Mouse (Mus musculus): Measurements from ENCODE around the gene Reep3. TPM values are rescaled to one million over a fixed set of nuclear protein-coding genes. Genes with fewer than 3 reads are reported as not detected.
"Not testable (repeated sequence)": the region's sequence is repeated elsewhere in the genome, so short reads cannot be mapped to it uniquely, and the experiment has no call there.

Reep3 gene
- 10 to 100 TPM; 18.4 to 19.7 TPM for total RNA-seq (2021)

DNA sequence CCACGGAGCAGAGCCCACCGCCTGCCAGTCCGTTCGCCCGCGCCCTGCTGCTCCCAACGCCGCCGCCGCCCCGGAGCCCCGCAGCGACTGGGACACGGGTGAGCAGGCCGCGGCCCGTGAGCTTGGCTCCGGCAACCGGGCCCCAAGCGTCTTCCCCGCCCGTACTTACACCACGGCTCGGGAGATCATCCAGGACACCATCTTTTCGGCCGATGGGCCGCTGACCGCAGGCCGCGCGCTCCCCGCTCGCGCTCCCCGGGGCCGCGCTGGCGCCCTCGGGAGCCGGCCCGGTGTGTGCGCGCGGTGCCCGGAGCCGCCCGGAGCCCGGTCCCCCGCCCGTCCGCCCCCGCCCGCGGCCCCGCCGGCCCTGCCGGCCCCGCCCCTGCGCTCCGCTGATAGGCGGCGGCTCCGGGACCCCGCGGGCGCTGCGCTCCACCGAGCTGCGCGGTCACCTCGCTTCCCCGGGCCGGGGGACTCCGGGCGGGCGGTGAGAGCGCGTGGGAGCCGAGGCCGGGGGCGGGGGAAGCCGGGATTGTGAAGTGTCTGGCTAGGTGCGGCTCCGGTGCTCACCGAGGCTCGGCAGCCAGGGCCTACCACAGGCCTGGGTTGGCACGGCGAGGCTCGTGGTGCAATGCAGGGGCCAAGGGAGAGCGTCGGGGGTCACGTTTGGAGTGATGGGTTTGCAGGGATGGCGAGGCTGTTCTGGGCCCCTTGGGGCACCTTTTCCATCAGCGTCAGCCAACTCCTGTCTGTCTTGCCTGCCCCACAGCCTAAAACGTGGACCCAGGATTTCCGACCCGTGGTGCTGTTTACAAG lies at the start of gene Reep3:
TSS of gene Reep3 (minus strand) at position 325 of the 816 bp plus-strand sequence.
- intact Hi-C loops (cut with DNase I), result loop anchor here (1.0 to 5.0 kb wide), 5 partner anchors 30 to 177 kb away; no protein-coding TSS in a partner anchor

DNA sequence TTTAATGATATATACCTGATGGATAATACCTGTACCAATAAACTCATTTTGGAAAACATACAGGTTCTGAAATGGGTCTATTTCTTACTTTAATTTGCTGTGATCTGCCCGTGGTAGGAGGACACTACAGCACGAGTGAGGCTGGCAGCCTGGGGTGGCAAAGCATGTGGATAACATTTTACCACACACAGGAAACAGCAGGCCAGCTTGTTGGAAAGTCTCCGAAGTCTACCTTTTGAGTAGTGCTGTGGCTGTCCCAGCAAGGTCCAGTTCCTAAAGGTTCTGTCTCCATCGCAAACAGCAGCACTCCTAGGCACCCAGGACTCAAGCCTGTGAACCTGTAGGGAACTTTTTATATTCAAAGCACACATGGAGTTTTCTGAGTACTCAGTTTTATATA lies 48.9 kb upstream of the Reep3 start:
- intact Hi-C loops (cut with DNase I), result no loop called here
- DNase-seq (ENCODE audit: low spot score in 2 of 2), result no peak

More for the DNA sequence above, at the start of gene Reep3:
- DNase-seq (ENCODE audit: low spot score in 2 of 2), result peak; percentile 63 to 82

DNA sequence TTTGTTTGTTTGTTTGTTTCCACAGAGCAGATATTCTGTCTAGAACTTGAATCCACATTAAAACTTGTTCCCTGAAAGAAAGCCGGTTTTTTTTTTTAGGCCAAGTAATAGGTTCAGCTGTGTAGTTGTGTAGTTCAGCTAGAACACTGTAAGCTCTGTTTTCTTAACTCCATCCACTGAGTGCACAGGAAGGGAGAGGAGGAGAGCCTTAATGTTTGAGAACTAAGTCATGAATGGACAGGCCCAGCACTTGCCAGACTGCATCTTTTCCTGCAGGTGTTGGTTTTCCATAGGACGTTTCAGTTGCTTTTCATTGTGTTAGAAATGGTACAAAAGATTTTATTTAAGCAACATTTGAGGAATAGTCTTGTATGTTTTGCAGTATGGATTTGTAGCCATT lies 47.5 kb upstream of the Reep3 start:
- intact Hi-C loops (cut with DNase I), result no loop called here
- no peak for DNase-seq (ENCODE audit: low spot score in 2 of 2)

DNA sequence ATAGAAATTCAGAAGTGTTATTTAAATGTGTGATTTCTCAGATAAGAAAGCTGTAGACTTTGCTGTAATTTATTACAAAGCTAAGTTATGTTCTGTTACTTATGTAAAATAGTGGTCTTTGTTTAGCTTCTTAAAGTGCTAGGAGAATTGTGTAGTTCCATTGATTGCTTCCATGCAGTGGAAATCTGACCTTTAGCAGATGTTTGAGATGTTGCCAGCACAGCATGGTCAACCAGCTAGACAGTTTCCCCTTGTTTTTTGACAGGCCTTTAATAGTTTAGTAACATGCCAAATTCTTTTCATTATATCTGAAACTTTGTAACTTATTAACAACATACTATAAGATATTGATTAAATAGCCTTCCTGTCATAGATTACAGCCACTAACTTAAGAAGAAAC lies 46.9 kb upstream of the Reep3 start:
- no peak for DNase-seq (ENCODE audit: low spot score in 2 of 2)
- intact Hi-C loops (cut with DNase I), result no loop called here

DNA sequence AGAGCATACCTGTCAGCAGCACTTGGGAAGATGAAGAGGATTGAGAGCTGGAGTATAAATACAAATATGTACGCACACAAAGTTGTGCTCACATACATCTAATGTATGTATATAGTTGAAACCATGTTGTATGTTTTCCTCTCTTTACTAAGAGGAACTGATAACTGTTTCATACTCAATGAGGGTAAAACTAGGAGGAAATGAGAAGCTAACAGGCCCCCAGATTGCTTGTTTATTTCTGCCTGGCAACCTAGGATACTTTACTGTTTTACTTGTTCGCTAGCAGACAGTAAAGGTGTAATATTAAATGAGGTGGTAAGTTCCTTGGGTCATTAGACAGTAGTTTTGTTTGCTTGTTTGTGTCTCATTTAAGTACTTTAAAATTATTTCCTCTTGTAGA lies 40.7 kb upstream of the Reep3 start:
- no peak for DNase-seq (ENCODE audit: low spot score in 2 of 2)
- intact Hi-C loops (cut with DNase I), result no loop called here

DNA sequence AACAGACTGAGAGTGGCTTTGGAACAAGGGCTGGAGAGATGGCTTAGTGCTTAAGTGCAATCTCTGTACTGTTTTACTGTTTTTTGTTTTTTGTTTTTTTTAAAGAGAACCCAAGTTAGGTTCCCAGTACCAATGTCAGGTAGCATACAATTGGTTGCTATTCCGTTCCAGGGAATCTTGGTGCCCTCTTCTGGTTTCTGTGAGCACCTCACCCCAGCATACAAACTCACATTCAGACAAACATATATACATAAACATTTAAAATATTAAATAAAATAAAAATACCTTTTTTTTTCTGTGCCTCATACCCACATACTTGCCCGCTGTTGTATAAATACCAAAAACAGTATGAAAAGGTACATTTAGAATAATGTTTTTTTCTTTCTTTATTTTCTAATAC lies 37.6 kb upstream of the Reep3 start:
- intact Hi-C loops (cut with DNase I), result no loop called here
- DNase-seq (ENCODE audit: low spot score in 2 of 2), result no peak

DNA sequence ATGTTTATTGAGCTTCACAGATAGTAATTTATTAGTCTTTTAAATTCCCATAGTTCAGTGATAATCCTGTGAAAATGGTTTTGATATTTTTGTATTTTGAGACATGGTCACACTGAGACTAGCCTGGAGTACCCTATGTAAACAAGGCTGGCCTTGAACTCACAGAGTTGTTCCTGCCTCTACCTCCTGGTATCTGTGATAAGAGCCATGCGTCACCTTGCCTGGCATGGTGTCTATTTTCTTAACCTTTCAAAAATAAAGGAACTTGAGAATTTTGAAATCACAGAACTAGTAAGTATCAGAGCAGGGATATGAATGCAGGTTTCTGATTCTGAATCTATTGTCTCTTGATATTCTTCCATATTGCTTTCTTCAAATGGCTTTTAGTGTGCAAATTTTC lies 35.0 kb upstream of the Reep3 start:
- intact Hi-C loops (cut with DNase I), result no loop called here
- DNase-seq (ENCODE audit: low spot score in 2 of 2), result no peak

DNA sequence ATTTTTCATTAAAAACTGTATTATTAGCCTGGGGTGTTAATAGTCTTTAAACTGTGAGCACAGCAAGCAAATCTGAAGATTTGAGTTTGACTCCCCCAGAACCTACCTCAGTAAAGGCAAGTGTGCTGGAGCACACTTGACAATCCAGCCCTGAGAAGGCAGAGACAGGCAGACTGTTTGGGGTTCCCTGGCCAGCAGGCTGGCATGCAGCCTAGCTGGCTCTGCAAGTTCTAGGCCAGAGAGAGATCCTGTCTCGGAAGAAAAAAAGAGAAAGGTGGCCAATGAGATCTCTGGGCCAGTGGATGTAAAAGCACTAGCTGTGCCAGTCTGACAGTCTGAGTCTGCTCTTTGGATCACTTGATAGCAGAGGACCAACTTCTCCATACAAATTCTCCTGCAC lies 32.8 kb upstream of the Reep3 start:
- intact Hi-C loops (cut with DNase I), result loop anchor here (5.0 kb wide), 2 partner anchors 58 to 217 kb away; no protein-coding TSS in a partner anchor
- no peak for DNase-seq (ENCODE audit: low spot score in 2 of 2)

DNA sequence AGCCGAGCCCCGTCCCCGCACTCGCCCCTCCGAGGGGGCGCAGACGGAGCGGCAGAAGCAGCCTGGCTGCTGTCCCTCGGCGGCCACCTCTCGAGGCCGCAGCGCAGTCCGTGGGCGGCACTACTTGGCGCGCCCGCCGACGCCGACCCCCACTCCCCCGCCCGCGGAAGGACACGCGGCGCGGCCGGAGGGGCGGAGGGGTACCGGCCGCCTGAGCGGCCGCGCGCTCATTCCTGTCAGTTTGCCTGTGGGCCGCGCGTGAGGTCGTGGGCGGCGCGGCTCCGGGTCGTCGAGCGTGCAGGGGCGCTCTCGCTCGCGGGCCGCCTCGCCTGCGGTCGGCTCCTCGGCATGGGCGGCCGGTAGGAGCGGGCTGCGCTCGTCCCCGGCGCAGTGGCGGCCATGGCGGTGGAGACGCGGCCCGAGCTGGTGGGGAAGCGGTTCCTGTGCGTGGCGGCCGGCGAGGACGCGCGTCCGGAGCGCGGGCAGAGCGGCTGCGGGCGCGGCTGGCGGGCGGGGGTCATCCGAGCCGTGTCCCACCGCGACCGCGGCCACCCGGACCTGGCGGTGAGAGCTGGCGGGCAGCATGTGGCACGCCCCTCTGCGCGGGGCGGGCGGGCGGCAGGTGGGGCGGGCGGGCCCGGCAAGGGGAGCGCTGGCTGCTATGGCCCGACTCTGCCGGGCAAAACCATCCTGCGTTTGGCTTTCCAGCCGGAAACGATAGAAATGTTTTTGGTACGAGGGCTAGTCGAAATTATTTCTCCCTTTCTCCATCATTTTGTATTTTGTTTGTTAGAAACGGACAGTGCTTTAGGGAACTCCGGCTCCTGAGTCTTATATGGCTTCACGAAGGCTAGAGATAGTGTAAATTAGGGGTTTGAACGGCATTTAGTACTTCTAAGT lies 30.4 kb upstream of the Reep3 start:
- peak; percentile 59 for DNase-seq (ENCODE audit: low spot score in 2 of 2)
- intact Hi-C loops (cut with DNase I), result loop anchor here (1.0 to 5.0 kb wide), 3 partner anchors 31 to 215 kb away; partner anchors contain the start of genes Jmjd1c and Reep3

DNA sequence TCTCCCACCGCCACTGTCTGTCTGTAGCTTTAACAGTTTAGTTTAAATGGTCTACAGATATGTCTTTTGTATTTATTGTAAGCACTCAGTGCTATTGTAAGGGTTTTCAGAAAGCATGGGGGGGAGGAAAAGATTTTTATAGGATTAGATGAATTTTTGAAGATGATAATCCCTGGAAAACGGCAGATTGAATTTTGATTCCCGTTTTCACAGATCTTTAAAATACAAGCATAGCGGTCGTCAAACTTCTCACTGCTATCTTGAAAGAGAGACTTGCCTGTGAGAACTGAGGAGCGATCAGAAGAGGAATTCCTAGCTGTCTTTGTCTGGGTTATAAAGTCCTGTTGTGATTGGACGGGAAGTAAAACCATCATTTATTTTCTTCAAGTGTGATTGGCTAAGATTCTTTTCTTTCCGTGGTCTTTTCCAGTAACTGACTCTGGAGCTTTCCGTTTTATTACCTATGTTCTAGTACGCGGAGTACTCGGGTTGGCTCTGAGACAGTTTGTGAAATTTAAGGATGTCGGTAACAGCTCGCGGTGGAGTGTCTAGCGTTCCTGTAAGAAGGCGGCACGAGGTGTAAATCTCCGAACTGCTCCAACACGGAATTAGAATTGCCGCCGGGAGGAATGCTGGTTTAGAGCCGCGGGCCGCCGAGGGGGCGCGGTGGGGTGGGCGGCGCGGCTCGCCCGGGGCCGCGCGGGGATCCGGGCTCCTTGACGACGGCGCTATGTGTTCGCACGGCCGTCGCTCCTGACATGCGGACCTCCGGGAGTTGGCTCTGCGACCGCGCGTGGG lies 29.5 kb upstream of the Reep3 start:
- intact Hi-C loops (cut with DNase I), result loop anchor here (5.0 kb wide), 2 partner anchors 61 to 214 kb away; no protein-coding TSS in a partner anchor
- DNase-seq (ENCODE audit: low spot score in 2 of 2), result peak; percentile 79 to 85

DNA sequence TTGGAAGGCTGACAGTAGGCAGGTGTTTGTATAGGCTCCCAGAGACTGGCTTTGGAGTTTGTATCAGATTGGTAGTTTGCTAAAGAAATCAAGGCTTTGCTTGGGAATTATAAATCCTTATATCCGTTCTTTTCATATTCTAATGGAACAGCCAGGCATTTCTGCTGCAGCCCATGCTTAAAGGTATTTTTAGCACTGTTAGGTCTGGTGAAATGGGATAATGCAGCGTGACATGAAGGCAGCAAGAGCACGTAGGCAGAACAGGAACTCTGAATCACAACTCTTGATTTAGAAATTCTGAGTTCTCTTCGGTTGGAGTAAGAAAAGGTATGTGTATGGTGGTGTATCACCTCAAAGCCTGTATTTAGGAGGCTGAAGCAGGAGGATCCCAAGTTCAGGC lies 27.4 kb upstream of the Reep3 start:
- DNase-seq (ENCODE audit: low spot score in 2 of 2), result no peak
- intact Hi-C loops (cut with DNase I), result no loop called here

DNA sequence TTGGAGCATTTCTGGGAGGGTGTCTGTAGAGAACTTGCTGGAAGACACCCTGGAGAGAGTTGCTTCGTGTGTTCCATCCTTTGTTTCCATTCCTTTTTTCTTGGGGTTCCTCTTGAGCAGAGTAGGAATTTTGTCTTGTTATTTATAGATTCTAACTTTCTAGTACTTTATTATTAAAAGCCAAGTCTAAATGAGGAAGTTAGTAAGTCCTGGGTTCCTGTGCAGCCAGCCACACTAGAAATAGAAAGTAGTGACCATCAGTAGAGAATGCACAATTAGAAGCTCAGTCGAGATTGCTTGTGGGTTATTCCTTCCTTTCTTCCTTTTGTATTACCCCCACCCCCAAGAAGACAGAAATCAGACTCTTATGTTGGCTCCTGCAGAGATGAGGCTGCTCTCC lies 27.0 kb upstream of the Reep3 start:
- intact Hi-C loops (cut with DNase I), result no loop called here
- no peak for DNase-seq (ENCODE audit: low spot score in 2 of 2)

DNA sequence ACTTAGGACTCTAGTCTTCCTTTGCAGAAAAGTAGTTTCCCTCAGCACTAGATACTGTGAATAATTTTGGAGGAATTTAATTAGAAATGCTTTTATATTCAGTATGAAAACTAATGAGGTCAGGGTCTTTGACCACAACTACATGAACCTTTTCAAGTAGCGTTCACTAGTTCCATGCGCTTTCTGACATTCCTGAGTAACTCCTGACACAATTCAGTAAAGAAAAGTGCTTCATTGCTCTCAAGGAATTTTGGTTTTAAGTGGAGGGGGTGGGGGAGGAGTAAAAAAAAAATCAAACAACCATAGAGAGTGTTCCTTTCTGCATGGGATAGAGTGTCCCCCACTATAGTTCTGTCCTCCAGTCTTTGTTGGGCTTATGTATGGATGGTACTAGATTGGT lies 23.9 kb upstream of the Reep3 start:
- no peak for DNase-seq (ENCODE audit: low spot score in 2 of 2)
- intact Hi-C loops (cut with DNase I), result no loop called here

DNA sequence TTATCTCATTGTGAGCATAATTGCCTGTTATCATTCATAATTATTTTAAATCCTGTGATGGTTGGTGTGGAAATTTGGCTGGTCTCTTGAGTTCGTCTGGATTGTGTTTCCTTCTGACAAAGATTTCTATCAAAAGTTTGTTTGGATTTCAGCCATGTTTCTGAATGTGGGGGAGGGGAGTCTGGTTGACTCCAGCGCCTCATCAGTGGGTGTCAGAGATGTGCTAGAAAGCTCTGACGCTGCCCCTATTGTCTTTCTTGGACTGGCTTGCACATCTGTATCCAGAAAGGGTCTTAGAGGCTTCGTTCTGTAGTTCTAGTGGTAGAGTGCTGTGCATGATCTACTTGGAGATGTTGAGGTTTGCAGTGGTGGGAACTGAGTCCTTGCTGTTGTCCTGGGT lies 23.4 kb upstream of the Reep3 start:
- no peak for DNase-seq (ENCODE audit: low spot score in 2 of 2)
- intact Hi-C loops (cut with DNase I), result no loop called here

DNA sequence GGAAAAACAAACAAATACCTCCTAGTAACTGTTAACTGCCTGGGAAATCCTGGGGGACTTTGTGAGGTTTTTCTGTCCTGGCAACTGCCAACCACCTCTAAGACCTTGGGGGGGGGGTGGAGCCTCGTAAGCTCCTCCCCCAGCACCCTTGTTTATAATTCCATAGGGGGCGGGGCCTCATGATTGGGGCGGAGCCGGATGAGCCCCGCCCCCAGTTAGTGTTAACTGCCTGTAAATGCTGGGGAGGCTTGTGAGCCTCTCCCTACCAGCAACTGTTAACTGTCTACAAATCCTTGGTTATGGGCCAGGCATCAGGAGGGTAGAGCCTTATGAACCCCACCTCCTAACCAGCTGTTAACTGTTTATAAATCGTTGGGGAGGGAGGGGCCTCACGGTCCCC lies 22.5 kb upstream of the Reep3 start:
- no peak for DNase-seq (ENCODE audit: low spot score in 2 of 2)
- intact Hi-C loops (cut with DNase I), result no loop called here

DNA sequence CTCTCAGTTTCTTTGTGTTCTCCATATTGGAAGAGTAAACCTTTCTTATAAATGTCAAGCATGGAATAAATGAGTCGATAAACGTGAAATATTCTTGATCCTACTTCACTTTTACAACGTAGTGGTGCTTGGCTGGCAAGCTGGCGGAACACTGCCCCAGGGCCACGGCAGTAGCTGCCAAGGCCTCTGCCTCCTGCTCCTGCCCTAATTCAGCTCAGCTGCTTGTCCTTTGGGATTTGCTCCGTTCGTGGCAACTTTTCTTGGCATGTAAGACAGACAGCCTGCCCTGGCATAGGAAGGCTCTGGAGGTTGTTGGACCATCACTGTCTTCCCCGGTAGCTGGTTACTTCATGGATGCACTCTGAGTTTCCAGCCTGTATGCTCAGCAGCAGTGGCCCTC lies 19.5 kb upstream of the Reep3 start:
- no peak for DNase-seq (ENCODE audit: low spot score in 2 of 2)
- intact Hi-C loops (cut with DNase I), result no loop called here

DNA sequence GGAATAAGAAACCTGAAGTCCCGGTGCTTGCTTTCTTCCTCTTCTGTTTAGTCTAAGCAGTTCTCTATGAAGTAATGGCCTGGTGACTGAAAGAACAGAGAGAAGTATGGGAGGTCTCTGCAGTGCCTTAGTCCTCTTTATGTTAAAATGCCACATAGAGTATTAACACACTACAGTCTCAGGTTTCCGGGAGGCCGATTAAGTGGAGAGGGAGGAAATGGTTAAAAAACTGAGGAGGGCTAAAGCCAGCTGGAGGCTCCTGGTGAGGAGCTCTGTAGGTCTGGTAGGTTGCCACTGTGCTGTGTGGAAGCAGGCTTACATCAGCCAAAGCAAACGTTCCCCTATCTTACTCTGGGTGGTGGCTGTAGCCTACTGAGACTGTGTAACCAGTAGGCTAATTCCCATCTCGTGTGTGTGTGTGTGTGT lies 18.9 kb upstream of the Reep3 start:
- DNase-seq (ENCODE audit: low spot score in 2 of 2), result no peak
- intact Hi-C loops (cut with DNase I), result no loop called here

DNA sequence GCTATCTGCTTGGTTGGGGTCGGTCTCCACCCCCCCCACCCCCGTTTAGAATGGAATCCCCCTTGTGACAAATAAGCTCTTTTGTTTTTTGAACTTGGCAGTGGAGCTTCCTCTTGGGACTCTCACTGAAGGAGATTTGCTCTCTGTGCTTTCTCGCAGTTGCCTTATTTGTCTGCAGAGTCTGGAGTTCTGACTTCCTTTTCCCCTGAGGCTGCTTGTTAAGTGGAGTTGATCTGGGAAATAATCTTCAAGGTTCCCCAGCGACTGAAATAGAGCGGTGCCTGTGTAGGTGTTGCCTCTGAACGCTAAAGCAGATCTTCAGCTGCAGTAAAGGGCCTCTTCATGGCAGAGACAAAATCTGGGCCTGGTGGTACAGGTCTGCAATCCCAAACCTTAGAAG lies 18.4 kb upstream of the Reep3 start:
- intact Hi-C loops (cut with DNase I), result no loop called here
- no peak for DNase-seq (ENCODE audit: low spot score in 2 of 2)

DNA sequence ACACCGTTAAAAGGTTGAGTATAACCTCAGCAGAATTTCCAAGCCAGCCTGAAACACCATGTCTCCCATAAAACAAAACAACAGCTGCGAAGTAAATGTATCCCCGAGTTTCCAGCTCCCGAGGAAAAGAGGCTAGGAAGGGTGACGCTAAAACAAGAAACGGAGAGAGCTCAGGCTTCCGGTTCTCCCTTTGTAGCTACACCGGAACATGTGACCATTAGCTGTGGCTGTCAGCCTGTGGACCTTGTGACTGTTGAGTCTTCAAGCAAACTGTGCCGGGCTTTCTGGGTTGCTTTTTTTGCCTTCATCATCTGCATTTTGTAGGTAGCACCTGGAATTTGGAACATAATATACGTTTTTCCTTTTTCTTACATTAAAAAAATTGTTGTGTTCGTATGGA lies 17.1 kb upstream of the Reep3 start:
- DNase-seq (ENCODE audit: low spot score in 2 of 2), result no peak
- intact Hi-C loops (cut with DNase I), result no loop called here

DNA sequence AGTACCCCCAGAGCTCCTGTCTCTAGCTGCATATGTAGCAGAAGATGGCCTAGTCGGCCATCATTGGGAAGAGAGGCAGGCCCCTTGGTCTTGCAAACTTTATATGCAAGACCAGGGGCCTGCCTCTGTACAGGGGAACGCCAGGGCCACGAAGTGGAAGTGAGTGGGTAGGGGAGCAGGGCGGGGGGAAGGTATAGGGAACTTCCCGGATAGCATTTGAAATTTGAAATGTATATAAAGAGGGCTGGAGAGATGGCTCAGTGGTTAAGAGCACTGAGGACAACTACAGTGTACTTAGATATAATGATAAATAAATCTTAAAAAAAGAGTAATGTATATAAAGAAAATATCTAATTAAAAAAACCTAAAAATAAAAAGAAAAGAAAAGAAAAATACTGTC lies 16.2 kb upstream of the Reep3 start:
- intact Hi-C loops (cut with DNase I); DNase-seq (ENCODE audit: low spot score in 2 of 2): not testable (repeated sequence)

Data from left cerebral cortex, postnatal 36 days (tissue).